ENCODE assay signal across 22 mouse cellular contexts in the genomic region with DNA sequence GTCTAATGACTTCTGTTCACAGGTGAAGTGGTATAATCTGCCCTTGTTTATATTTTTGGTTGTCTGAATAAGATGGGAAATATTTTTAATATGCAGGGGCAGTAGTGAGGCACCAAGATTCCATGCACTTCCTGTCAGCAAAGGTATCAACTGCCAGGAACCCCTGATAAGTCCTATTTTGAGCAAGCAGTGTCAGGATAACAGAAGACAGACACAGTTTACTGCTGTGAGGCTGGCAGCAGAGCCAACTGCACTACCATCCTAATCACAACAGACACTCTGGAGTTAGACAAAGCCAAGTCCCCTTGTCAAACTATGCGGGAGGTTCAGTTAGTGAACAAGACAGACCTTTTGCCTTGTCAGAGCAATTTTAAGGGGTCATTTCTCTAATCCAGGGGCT. TPM values are rescaled to one million over a fixed set of nuclear protein-coding genes. Genes with fewer than 3 reads are reported as not detected.
A peak's percentile ranks its signal among the peaks of the same experiment; 100 is the strongest.
DNase-seq lines count a peak whose midpoint lies in the region; ATAC-seq and TF ChIP-seq lines count a peak whose summit lies in the region.
"Had no signal": no experiment of that assay in that cellular context is flagged by ENCODE, and none has a peak within 500 bp of the region (broad histone marks: within the 10 kb centered on the region; RNA-seq: fewer than 3 reads in every experiment).

No protein-coding gene starts in this region.

- peak overlapping the region; percentile 86 for H3K27ac ChIP-seq in heart, embryonic 15.5 days
- no peak overlapping the region for H3K27ac ChIP-seq in lung, postnatal 0 days (ENCODE audit: low read length)
- H3K27ac ChIP-seq: embryonic facial prominence, embryonic 12.5 days; forebrain, embryonic 13.5 days; limb, embryonic 13.5 days; liver, embryonic 13.5 days; stomach, embryonic 15.5 days had no signal

- peak; percentile 31 to 51 for DNase-seq in cerebellum, postnatal 25 days
- no peak for DNase-seq in cerebellum, adult 18-20 months
- DNase-seq in heart, adult 8-10 months (ENCODE audit: low spot score) = peak; percentile 62
- DNase-seq in heart, postnatal 4 days = peak; percentile 61
- no peak for DNase-seq in adrenal gland, postnatal 4 days (ENCODE audit: low spot score in 2 of 2)
- no peak for DNase-seq in frontal cortex, adult 2 months (ENCODE audit: extremely low spot score in 1 of 2, low spot score in 1 of 2)
- no peak for DNase-seq in lung, postnatal 0 days (ENCODE audit: low spot score)
- DNase-seq: liver, embryonic 13.5 days; lung, embryonic 14.5 days; lung, postnatal 4 days; thymus, adult 18-20 months had no signal

- no peak overlapping the region for H3K4me3 ChIP-seq in heart, embryonic 15.5 days
- H3K4me3 ChIP-seq in lung, postnatal 0 days (ENCODE audit: low read depth, low read length) = no peak overlapping the region
- H3K4me3 ChIP-seq: embryonic facial prominence, embryonic 12.5 days; erythroblast, embryonic 14.5 days; forebrain, embryonic 13.5 days; limb, embryonic 13.5 days; liver, embryonic 13.5 days; stomach, embryonic 15.5 days had no signal

- no peaks in the 10 kb centered on the region for H3K9me3 ChIP-seq in heart, embryonic 15.5 days (replicated peaks)
- H3K9me3 ChIP-seq in lung, postnatal 0 days (ENCODE audit: low read length) = no peaks in the 10 kb centered on the region
- H3K9me3 ChIP-seq: embryonic facial prominence, embryonic 12.5 days; forebrain, embryonic 13.5 days; G1E; limb, embryonic 13.5 days; liver, embryonic 13.5 days; stomach, embryonic 15.5 days had no signal

- WGBS in heart, embryonic 15.5 days = 26% methylated on average over 1 of the region's 1 CpGs
- 54% methylated on average over 1 of the region's 1 CpGs for WGBS in lung, postnatal 0 days

- TF ChIP-seq EP300 in lung, postnatal 0 days (IDR thresholded peaks at IDR 0.05) = no peak

- H3K27me3 ChIP-seq in heart, embryonic 15.5 days = no peaks in the 10 kb centered on the region
- no peaks in the 10 kb centered on the region for H3K27me3 ChIP-seq in lung, postnatal 0 days (replicated peaks; ENCODE audit: insufficient read depth, low read length)
- H3K27me3 ChIP-seq: embryonic facial prominence, embryonic 12.5 days; forebrain, embryonic 13.5 days; limb, embryonic 13.5 days; liver, embryonic 13.5 days; stomach, embryonic 15.5 days had no signal

- H3K4me1 ChIP-seq in heart, embryonic 15.5 days (replicated peaks) = peaks cover 37% of the 10 kb centered on the region
- H3K4me1 ChIP-seq in lung, postnatal 0 days (ENCODE audit: insufficient read depth, low read depth, low read length) = no peaks in the 10 kb centered on the region
- H3K4me1 ChIP-seq: embryonic facial prominence, embryonic 12.5 days; forebrain, embryonic 13.5 days; liver, embryonic 13.5 days; stomach, embryonic 15.5 days had no signal

- peak; percentile 91 for ATAC-seq in heart, embryonic 15.5 days (replicated peaks; ENCODE audit: insufficient number of reproducible peaks, insufficient read depth, low FRiP score, low read depth)
- ATAC-seq in lung, postnatal 0 days = no peak
- ATAC-seq: forebrain, embryonic 13.5 days; hindbrain, embryonic 16.5 days; intestine, embryonic 16.5 days had no signal

- TF ChIP-seq CTCF in lung, postnatal 0 days (IDR thresholded peaks at IDR 0.05) = no peak

- H3K9ac ChIP-seq in heart, embryonic 15.5 days = no peak overlapping the region
- no peak overlapping the region for H3K9ac ChIP-seq in lung, postnatal 0 days (replicated peaks; ENCODE audit: low read depth)
- H3K9ac ChIP-seq: embryonic facial prominence, embryonic 12.5 days; forebrain, embryonic 13.5 days; limb, embryonic 13.5 days; liver, embryonic 13.5 days; lung, embryonic 14.5 days; stomach, embryonic 15.5 days had no signal

- 0 out of 2 replicates have a peak overlapping the region, but pooled peaks have one; percentile 19 for H3K4me2 ChIP-seq in heart, embryonic 15.5 days
- H3K4me2 ChIP-seq in lung, postnatal 0 days (replicated peaks; ENCODE audit: low read depth, low read length) = no peak overlapping the region
- H3K4me2 ChIP-seq: embryonic facial prominence, embryonic 12.5 days; forebrain, embryonic 13.5 days; limb, embryonic 13.5 days; liver, embryonic 13.5 days; lung, embryonic 14.5 days; midbrain, embryonic 11.5 days; stomach, embryonic 15.5 days had no signal

- H3K36me3 ChIP-seq in heart, embryonic 15.5 days = peaks cover 16% of the 10 kb centered on the region; the same call in 1 of the 2 replicates
- H3K36me3 ChIP-seq in lung, postnatal 0 days (ENCODE audit: insufficient read depth, low read length) = no peaks in the 10 kb centered on the region
- H3K36me3 ChIP-seq: embryonic facial prominence, embryonic 12.5 days; limb, embryonic 13.5 days; liver, embryonic 13.5 days; stomach, embryonic 15.5 days had no signal

RNA-seq across cellular contexts. Expression of a gene that starts 43.6 kb away (rescaled TPM):
- total RNA-seq in heart, adult 8-10 months (2022) = 100 to 1,000 TPM; 140 to 155 (median 148) TPM
- 107 and 114 TPM in 2 replicates for polyA plus RNA-seq in heart, embryonic 15.5 days (2015; fragmentation: Nextera tagmentation; extraction: Ambion mirVana)
- total RNA-seq in heart, postnatal 4 days (2021) = 100 to 1,000 TPM; 160 to 171 TPM
- 1 to 10 TPM; 3.6 to 4.1 TPM for total RNA-seq in adrenal gland, postnatal 4 days (2021)
- 1.8 and 2.8 TPM in 2 replicates for polyA plus RNA-seq in frontal cortex, adult 2 months (2012; rRNA removed)
- polyA plus RNA-seq in lung, postnatal 0 days (2015; fragmentation: Nextera tagmentation; extraction: Ambion mirVana) = 28.9 and 30.9 TPM in 2 replicates
- total RNA-seq: granulocyte monocyte progenitor cell, adult 5-6 weeks had no signal
- polyA plus RNA-seq: erythroblast, embryonic 14.5 days had no signal

RNA-seq across cellular contexts. Expression of a gene that starts 46.1 kb away (rescaled TPM):
- total RNA-seq in heart, adult 8-10 months (2022) = 10 to 100 TPM; 40.2 to 43.6 (median 42.0) TPM
- 38.4 and 41.1 TPM in 2 replicates for polyA plus RNA-seq in heart, embryonic 15.5 days (2015; fragmentation: Nextera tagmentation; extraction: Ambion mirVana)
- 10 to 100 TPM; 30.8 to 35.1 TPM for total RNA-seq in heart, postnatal 4 days (2021)
- 10 to 100 TPM; 27.0 to 29.7 TPM for total RNA-seq in adrenal gland, postnatal 4 days (2021)
- 18.7 and 19.0 TPM in 2 replicates for polyA plus RNA-seq in frontal cortex, adult 2 months (2012; rRNA removed)
- polyA plus RNA-seq in lung, postnatal 0 days (2015; fragmentation: Nextera tagmentation; extraction: Ambion mirVana) = 14.1 and 15.2 TPM in 2 replicates

Comparison
In these comparisons a context has a peak if more than half of its experiments do, and no peak if none do; other contexts are left out.
1. DNase-seq: peak in cerebellum, postnatal 25 days (2 of 2), heart, adult 8-10 months (single experiment) and heart, postnatal 4 days (single experiment); none in cerebellum, adult 18-20 months (0 of 2), adrenal gland, postnatal 4 days (0 of 2), frontal cortex, adult 2 months (0 of 2) and lung, postnatal 0 days (single experiment).
2. RNA of a gene that starts 43.6 kb away (total RNA-seq): 160 to 171 TPM in heart, postnatal 4 days and 140 to 155 TPM in heart, adult 8-10 months; 3.6 to 4.1 TPM in adrenal gland, postnatal 4 days; every median in the first group is over 10 times any median in the second.